Mouse (Mus musculus) kidney, adult 2 months (tissue): ENCODE results near the gene Emd. TPM values are rescaled to one million over a fixed set of nuclear protein-coding genes. Genes with fewer than 3 reads are reported as not detected.

Source experiments
- DNase-seq: peaks from one replicate; pipeline ENCODE4 v3.0.0; 2021
- H3K27ac ChIP-seq: fragments of 200-500 bp; 2 replicates; pipeline ENCODE4 v1.5.1; 2012; ENCODE audit warnings: low read depth, low read length, control low read depth, inconsistent platforms; ENCODE audit not compliant: insufficient read depth
- H3K27me3 ChIP-seq: fragments of 200-500 bp; replicated peaks from 2 replicates; pipeline ENCODE4 v1.6.1; 2012; ENCODE audit warnings: mild to moderate bottlenecking, moderate library complexity, low read length, inconsistent platforms; ENCODE audit not compliant: control insufficient read depth, insufficient read depth
- H3K36me3 ChIP-seq: fragments of 200-500 bp; 2 replicates; pipeline ENCODE4 v1.6.1; 2012; ENCODE audit warnings: mild to moderate bottlenecking, moderate library complexity, low read length, inconsistent platforms; ENCODE audit not compliant: control insufficient read depth, insufficient read depth
- H3K4me1 ChIP-seq: fragments of 200-500 bp; 2 replicates; pipeline ENCODE4 v1.6.1; 2011; ENCODE audit warnings: low read length; ENCODE audit not compliant: control insufficient read depth, insufficient read depth
- H3K4me3 ChIP-seq: fragments of 200-500 bp; 2 replicates; pipeline ENCODE4 v1.5.1; 2011; ENCODE audit warnings: mild to moderate bottlenecking, low read depth, low read length, control low read depth; ENCODE audit not compliant: insufficient read depth
- CTCF ChIP-seq: fragments of 200-500 bp; conservative IDR thresholded peaks from 2 replicates; pipeline ENCODE4 v1.5.1; 2011; ENCODE audit warnings: low read depth, mild to moderate bottlenecking, control low read depth, low read length, moderate library complexity, mixed read lengths; ENCODE audit not compliant: insufficient read depth, insufficient read length
- POLR2A ChIP-seq: fragments of 200-500 bp; IDR thresholded peaks from one replicate; pipeline ENCODE4 v1.6.1; 2011; ENCODE audit warnings: low read depth, low read length, control low read depth
- WGBS: fragments of 180-500 bp; shearing (Covaris S2); methylation state at CpG from one replicate; pipeline ENCODE4 v1.1.7; 2018; 5-methylcytosine and 5-hydroxymethylcytosine counted together
- polyA plus RNA-seq: library from polyadenylated mRNA; depleted of rRNA; stranded (reverse); fragments of >200 nt; gene quantifications from 2 replicates; pipeline ENCODE4 v1.2.3, GENCODE M21; 2012

Gene Emd
- polyA plus RNA-seq, 1 experiment: 45.2 TPM

DNA sequence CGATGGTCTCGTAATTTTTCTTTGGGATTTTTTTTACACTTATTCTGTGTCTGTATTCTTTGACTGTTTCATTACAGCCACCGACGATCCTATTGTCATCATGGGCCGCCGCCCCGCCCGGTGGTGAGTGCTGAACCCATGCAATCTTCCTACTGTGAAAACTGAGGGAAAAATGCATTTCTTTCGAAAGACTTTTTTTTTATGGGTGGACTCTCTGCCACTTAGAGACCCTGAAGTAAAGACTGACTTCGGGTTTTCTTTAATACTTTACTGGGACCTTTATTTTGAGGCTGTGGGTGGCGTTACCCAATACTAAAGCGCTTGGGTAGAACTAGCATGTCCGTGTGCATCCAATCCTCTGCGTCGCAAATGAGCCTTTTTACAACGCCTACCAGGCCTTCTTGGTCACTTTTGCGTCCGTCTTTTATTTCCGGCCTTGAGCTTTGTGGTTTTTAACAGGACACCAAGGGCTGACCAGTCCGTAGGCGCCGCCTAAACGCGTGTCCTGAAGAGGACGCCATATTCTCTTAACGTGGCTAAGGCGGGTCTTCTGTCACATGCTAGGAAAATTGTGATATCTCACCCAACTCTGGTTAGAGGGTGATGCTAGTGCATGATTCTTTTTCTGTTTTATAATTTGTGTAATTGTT lies 16.5 kb downstream of the Emd start:
- H3K27me3 ChIP-seq: no peaks in the 10 kb centered on the region
- peaks cover 3% of the 10 kb centered on the region; the same call in 1 of the 2 replicates for H3K4me1 ChIP-seq
- TF ChIP-seq CTCF (no peak), POLR2A (no peak)
- peak; percentile 39 for DNase-seq
- peak overlapping the region; percentile 65; the same call in 1 of the 2 replicates for H3K27ac ChIP-seq
- no peaks in the 10 kb centered on the region; the same call in 1 of the 2 replicates for H3K36me3 ChIP-seq
- H3K4me3 ChIP-seq: peak overlapping the region; percentile 88
- 0% methylated on average over 27 of the region's 27 CpGs for WGBS

DNA sequence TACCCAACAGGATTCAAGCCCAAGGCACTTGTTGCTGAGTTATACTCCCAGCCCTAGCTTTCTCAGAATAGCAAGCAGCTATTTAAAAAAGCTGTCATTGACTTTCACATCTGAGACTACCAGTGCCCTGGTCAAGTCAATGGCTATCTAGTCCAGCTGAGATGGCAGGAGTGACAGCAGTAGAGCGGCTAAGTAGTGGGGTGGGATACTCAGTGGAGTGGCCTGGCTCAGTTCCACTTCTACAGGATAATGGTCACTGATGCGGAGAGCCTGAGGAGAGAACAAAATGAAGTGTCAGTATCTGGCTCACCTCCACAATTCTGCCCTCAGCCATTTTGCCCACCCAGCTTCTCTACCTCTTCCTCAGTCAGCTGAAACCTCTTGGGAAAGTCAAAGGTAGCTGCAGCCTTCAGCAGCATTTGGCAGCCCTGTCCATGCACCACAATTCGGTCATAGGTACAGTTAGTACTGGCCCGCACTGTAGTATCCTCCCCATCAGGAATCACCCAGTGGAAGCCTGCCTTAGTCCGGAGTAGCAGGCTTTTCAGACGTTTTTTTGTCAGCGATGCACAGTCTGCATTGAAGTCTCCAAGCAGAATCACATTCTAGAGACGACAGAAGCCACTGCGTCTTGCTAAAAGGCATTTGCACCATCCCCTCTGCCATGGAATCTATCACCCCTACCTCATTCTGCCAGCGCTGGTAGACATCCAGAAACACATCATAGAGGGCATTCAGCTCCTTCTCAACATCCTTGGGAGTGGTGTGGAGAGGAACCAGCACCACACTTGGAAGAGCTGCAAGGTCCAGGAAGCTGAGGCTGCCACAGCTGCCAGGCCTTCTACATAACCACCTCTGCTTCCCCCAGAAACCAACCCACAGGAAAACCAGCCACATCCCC lies 19.2 kb downstream of the Emd start:
- DNase-seq: peak; percentile 19
- no peak overlapping the region for H3K4me3 ChIP-seq
- WGBS: 30% methylated on average over 10 of the region's 10 CpGs
- no peaks in the 10 kb centered on the region; the same call in 1 of the 2 replicates for H3K36me3 ChIP-seq
- no peak overlapping the region for H3K27ac ChIP-seq
- peaks cover 3% of the 10 kb centered on the region; the same call in 1 of the 2 replicates for H3K4me1 ChIP-seq
- TF ChIP-seq CTCF (no peak), POLR2A (no peak)
- no peaks in the 10 kb centered on the region for H3K27me3 ChIP-seq

DNA sequence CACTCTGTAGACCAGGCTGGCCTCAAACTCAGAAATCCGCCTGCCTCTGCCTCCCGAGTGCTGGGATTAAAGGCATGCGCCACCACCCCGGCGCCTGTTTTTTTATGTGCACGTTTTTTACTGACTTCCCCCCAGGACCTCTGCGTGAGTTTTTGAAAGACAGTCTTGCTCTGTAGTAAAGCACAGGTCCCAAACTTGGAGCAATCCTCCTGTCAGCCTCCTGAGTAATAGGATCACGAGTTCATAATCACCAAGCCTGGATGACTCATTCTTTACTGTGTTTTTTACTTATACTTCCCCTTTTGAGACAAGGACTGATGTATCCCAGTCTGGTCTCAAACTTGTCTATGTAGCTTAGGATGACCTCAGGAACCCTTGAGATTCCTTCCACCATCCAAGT lies 23.4 kb downstream of the Emd start:
- no peaks in the 10 kb centered on the region for H3K36me3 ChIP-seq
- 81% methylated on average over 8 of the region's 8 CpGs for WGBS
- H3K27ac ChIP-seq: no peak overlapping the region
- DNase-seq: no peak
- no peaks in the 10 kb centered on the region for H3K27me3 ChIP-seq
- H3K4me3 ChIP-seq: no peak overlapping the region
- no peaks in the 10 kb centered on the region; the same call in 1 of the 2 replicates for H3K4me1 ChIP-seq
- TF ChIP-seq CTCF (no peak), POLR2A (no peak)

DNA sequence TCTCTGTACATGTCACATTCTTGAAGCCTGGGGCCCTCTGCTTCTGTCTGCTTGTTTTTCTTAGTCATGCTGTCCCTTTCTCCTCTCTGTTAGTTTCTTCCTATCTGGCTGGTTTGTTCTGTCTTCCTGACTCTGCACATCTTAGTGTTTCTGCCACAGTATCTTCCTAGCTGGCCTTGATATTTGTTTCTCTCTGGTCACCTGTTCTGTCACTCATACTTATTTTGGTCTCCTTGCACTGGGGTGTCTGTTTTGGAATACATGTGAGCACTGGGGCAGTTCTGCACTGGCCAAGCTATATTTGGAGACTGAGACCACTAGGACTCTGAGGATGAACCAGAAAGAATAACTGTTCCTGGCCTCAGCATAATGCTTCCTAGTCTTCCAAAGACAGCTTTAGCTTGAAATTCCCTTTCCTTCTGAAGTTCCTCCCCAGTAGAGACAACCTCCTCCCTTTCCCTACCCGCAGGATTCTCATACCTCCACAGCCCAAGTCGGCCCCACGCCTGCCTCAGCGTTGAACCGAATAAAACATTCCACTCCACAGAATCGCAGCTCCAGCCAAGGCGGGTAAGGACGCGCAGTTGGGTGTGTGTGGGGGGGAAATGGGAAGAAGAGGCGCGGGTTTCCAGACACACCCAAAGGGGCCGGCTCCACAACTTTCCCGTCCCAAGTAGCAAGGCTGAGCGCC lies 26.7 kb downstream of the Emd start:
- DNase-seq: no peak
- under 1% methylated on average over 14 of the region's 14 CpGs for WGBS
- Histone ChIP-seq H3K4me3 (peak overlapping the region; percentile 95), H3K27ac (peak overlapping the region; percentile 83), H3K4me1 (no peaks in the 10 kb centered on the region; the same call in 1 of the 2 replicates), H3K36me3 (no peaks in the 10 kb centered on the region), H3K27me3 (no peaks in the 10 kb centered on the region)
- TF ChIP-seq CTCF (no peak), POLR2A (no peak)

DNA sequence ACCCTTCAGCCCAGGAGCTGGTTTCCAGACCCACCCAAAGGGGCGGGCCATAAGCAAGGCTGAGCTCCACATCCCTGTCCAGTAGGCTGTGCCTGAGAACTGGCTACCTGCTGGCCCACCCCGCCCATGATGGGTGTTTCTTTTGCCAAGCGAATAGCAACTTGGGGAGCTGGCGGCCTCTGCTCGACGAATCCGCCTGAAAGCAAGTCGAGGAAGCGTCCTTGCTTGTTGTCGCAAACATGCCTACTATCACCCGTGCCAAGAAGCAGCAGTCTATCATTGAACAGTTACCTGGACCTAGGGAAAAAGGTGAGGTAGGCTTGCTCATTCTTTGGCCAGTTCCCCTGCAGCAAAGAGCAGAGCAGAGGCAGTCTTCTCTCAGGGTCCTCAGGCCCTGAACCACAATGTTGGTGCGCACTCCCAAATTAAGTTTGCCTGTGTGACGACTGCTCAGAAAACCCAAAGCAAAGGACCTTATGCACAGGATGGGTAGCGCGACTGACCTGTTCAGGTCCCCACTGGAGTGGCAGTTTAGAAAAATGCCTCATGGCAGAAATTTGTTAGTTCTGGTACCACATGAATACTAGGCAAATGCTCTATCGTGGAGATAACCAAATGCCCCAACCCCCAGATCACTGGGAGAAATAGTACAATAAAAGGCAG lies 27.4 kb downstream of the Emd start, which contains the start of the genes Taz and Dnase1l1:
Taz (plus strand) TSS at position 181 of the 663 bp plus-strand sequence.
Dnase1l1 (minus strand) TSS at position 606 of the 663 bp plus-strand sequence.
- peak; percentile 95 for DNase-seq
- 0% methylated on average over 15 of the region's 16 CpGs for WGBS
- peak; percentile 52 for TF ChIP-seq POLR2A
- TF ChIP-seq CTCF: 0 out of 2 replicates have a peak, but pooled peaks have one; percentile 7
- H3K4me1 ChIP-seq: no peaks in the 10 kb centered on the region; the same call in 1 of the 2 replicates
- peak within 1 kb of the TSS; percentile 93 for H3K27ac ChIP-seq
- H3K27me3 ChIP-seq: no peaks in the 10 kb centered on the region
- H3K36me3 ChIP-seq: no peaks in the 10 kb centered on the region
- peak within 1 kb of the TSS; percentile 95 for H3K4me3 ChIP-seq

DNA sequence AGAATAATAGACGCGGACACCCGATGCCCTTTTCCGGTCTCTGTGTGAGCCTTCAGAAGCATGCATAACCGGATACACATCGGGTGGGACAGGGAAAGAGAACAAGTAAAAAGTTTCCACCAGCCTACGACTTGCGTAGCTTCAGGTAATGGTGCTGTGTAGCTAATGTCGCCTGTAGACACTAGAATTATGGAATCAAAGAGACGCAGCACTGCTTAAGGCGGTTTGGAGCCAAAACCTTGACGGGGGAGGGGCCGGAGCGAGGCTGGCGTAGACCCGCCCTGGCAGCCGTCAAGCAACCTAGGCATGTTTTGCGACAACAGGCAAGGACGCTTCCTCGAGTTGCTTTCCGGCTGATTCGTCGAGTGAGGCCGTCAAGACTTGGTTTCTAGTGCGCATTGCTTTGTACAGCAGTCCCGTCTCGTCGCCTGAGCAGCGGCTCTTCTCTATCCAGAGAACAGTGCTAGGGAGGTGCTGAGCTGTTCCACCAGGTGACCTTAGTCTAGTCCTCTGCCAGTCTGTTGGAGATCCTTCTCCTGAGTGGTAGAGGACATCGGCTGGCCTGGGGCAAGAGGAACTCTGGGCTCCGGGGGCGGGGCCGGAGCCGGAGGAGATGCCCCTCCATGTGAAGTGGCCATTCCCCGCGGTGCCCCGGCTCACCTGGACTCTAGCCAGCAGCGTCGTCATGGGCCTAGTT lies 28.1 kb downstream of the Emd start:
- TF ChIP-seq POLR2A: peak; percentile 63
- no peak for TF ChIP-seq CTCF
- peak; percentile 93 for DNase-seq
- no peaks in the 10 kb centered on the region; the same call in 1 of the 2 replicates for H3K4me1 ChIP-seq
- H3K36me3 ChIP-seq: no peaks in the 10 kb centered on the region
- H3K27ac ChIP-seq: peak overlapping the region; percentile 93
- H3K27me3 ChIP-seq: no peaks in the 10 kb centered on the region
- 1% methylated on average over 39 of the region's 39 CpGs for WGBS
- H3K4me3 ChIP-seq: peak overlapping the region; percentile 95
